Mouse (Mus musculus) cerebellum, adult 2 months (tissue): ENCODE measurements around the gene Grid1.

Source experiments
- CTCF ChIP-seq: fragments of 200-500 bp; IDR thresholded peaks from 2 replicates; pipeline ENCODE4 v1.5.1; 2011; ENCODE audit warnings: low read depth, mild to moderate bottlenecking, control low read depth, low read length, moderate library complexity, borderline replicate concordance; ENCODE audit not compliant: insufficient read depth
- POLR2A ChIP-seq: fragments of 200-500 bp; IDR thresholded peaks from 2 replicates; pipeline ENCODE4 v1.6.1; 2011; ENCODE audit warnings: low read length, control low read depth, borderline replicate concordance; ENCODE audit not compliant: insufficient read depth

DNA sequence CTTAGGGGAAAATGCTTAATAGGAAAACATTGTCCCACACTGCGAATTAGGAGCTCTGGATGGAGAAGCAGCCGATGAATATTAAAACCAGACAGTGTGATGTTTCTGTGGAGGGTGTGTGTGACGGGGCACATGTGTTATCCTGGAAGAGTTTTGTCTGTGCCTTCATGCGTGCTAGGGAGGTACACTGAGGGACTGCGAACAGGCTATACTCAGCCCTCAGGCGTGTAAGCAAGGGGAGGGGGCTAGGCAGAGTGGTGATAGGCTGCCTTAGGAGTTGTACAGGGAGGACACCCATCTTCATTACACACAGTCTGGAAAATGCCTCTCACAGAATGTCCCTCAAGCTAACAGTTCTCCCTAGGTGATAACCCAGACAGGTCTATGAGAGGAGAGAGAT, 379.0 kb downstream of the Grid1 start:
- TF ChIP-seq CTCF, result no peak
- TF ChIP-seq POLR2A, result no peak
